Mouse (Mus musculus) mouse trophoblast stem cell (cell line): ENCODE measurements at regions not wholly inside any gene's neighbourhood (a gene's known extent, or its start where the extent isn't known, plus 50 kb on each side); places are given as distances from the start of the nearest gene placed in this dataset.

Experiments
- in situ Hi-C, 2 experiments: fragments of 300-500 bp; cut with MseI, MboI; formaldehyde crosslinking; loops; 2 replicates in 1 of 2; 3 replicates in 1 of 2; pipeline ENCODE4 v1.15.1; 2025

- in situ Hi-C loops: loop anchor here in 1 of 2 experiments (10.0 kb wide), 1 partner anchor 305 kb away; no protein-coding TSS in a partner anchor
These were observed 51.2 kb upstream of the Suclg2 start for GRCm38 (mm10) chr6:95769808-95770207.

- in situ Hi-C loops: no loop called here
These were observed 83.1 kb upstream of the Suclg2 start for GRCm38 (mm10) chr6:95801651-95802050.

- in situ Hi-C loops: no loop called here
These were observed 122.9 kb upstream of the Suclg2 start for GRCm38 (mm10) chr6:95841502-95841901.

- in situ Hi-C loops: no loop called here
These were observed 127.9 kb upstream of the Suclg2 start for GRCm38 (mm10) chr6:95846536-95846935.

- in situ Hi-C loops: no loop called here
These were observed 156.9 kb upstream of the Suclg2 start for GRCm38 (mm10) chr6:95875463-95875862.

- in situ Hi-C loops: no loop called here
These were observed 157.7 kb upstream of the Suclg2 start for GRCm38 (mm10) chr6:95876320-95876719.

- in situ Hi-C loops: no loop called here
These were observed 168.0 kb upstream of the Suclg2 start for GRCm38 (mm10) chr6:95886645-95887044.

- in situ Hi-C loops: no loop called here
These were observed 184.0 kb upstream of the Suclg2 start for GRCm38 (mm10) chr6:95902551-95902950.

GRCm38 (mm10) chr6:95904085-95904633 lies 185.6 kb upstream of the Suclg2 start:
- in situ Hi-C loops: no loop called here

GRCm38 (mm10) chr6:95905057-95905456 lies 186.5 kb upstream of the Suclg2 start:
- in situ Hi-C loops: no loop called here

GRCm38 (mm10) chr6:95921737-95922136 lies 191.2 kb upstream of the Fam19a1 start:
- in situ Hi-C loops: no loop called here

GRCm38 (mm10) chr6:95934561-95934960 lies 178.4 kb upstream of the Fam19a1 start:
- in situ Hi-C loops: no loop called here

- in situ Hi-C loops: no loop called here
These were observed 176.4 kb upstream of the Fam19a1 start for GRCm38 (mm10) chr6:95936504-95936903.

GRCm38 (mm10) chr6:95939052-95939451 lies 173.9 kb upstream of the Fam19a1 start:
- in situ Hi-C loops: no loop called here

- in situ Hi-C loops: no loop called here
These were observed 152.2 kb upstream of the Fam19a1 start for GRCm38 (mm10) chr6:95960745-95961144.

- in situ Hi-C loops: no loop called here
These were observed 146.7 kb upstream of the Fam19a1 start for GRCm38 (mm10) chr6:95966231-95966630.

- in situ Hi-C loops: no loop called here
These were observed 137.0 kb upstream of the Fam19a1 start for GRCm38 (mm10) chr6:95975994-95976393.

- in situ Hi-C loops: no loop called here
These were observed 115.9 kb upstream of the Fam19a1 start for GRCm38 (mm10) chr6:95997037-95997436.

GRCm38 (mm10) chr6:95997741-95998140 lies 115.2 kb upstream of the Fam19a1 start:
- in situ Hi-C loops: no loop called here

GRCm38 (mm10) chr6:95999441-95999840 lies 113.5 kb upstream of the Fam19a1 start:
- in situ Hi-C loops: no loop called here

GRCm38 (mm10) chr6:96000011-96000476 lies 112.9 kb upstream of the Fam19a1 start:
- in situ Hi-C loops: no loop called here

- in situ Hi-C loops: no loop called here
These were observed 101.7 kb upstream of the Fam19a1 start for GRCm38 (mm10) chr6:96011299-96011698.

- in situ Hi-C loops: no loop called here
These were observed 84.8 kb upstream of the Fam19a1 start for GRCm38 (mm10) chr6:96028022-96028704.
